In the genomic region with DNA sequence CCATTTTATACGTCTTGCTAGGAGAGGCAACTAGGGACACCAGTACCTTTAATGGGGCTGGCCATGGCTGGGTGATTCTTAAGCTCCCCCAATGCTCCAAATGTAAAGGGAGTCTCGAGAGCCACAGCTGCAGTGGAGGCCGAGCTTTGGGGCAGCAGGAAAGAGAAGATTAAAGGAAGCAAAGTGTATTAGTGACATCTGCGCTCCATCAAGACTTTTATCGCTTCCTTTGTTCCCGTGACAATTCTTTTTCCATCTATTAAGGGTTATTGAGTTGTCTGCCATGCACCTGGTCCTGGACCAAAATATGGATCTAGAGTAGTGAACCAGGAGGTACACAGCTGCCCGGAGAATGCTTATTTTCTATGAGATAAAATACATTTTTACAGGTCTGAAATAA, we compare ENCODE assay signal across 22 mouse cellular contexts.
DNase-seq lines count a peak whose midpoint lies in the region; ATAC-seq and TF ChIP-seq lines count a peak whose summit lies in the region.
"Had no signal": no experiment of that assay in that cellular context is flagged by ENCODE, and none has a peak within 500 bp of the region (broad histone marks: within the 10 kb centered on the region; RNA-seq: fewer than 3 reads in every experiment).

No protein-coding gene starts in this region.

- H3K9ac ChIP-seq in intestine, embryonic 14.5 days (ENCODE audit: low read length), result no peak overlapping the region
- H3K9ac ChIP-seq in intestine, postnatal 0 days (ENCODE audit: low read depth, low read length), result no peak overlapping the region
- H3K9ac ChIP-seq in midbrain, embryonic 14.5 days (replicated peaks; ENCODE audit: low read length), result no peak overlapping the region
- H3K9ac ChIP-seq in midbrain, postnatal 0 days (replicated peaks; ENCODE audit: low read length, poor library complexity, severe bottlenecking), result no peak overlapping the region
- H3K9ac ChIP-seq in limb, embryonic 14.5 days (ENCODE audit: low read depth, low read length, severe bottlenecking), result no peak overlapping the region
- H3K9ac ChIP-seq: heart, embryonic 13.5 days; limb, embryonic 13.5 days; liver, embryonic 14.5 days; lung, embryonic 15.5 days had no signal

- no peak overlapping the region for H3K27ac ChIP-seq in intestine, embryonic 14.5 days (ENCODE audit: low read depth)
- H3K27ac ChIP-seq in intestine, postnatal 0 days (ENCODE audit: low read depth, low read length), result no peak overlapping the region
- no peak overlapping the region for H3K27ac ChIP-seq in midbrain, embryonic 14.5 days (replicated peaks; ENCODE audit: low read depth, low read length)
- H3K27ac ChIP-seq in midbrain, postnatal 0 days (ENCODE audit: low read depth, low read length), result no peak overlapping the region
- H3K27ac ChIP-seq in embryonic facial prominence, embryonic 10.5 days (replicated peaks), result 0 out of 2 replicates have a peak overlapping the region, but pooled peaks have one; percentile 15
- no peak overlapping the region for H3K27ac ChIP-seq in limb, embryonic 14.5 days (replicated peaks; ENCODE audit: low read depth, low read length)
- H3K27ac ChIP-seq: forebrain, embryonic 10.5 days; heart, embryonic 13.5 days; left cerebral cortex, adult 2 months; liver, embryonic 14.5 days; lung, embryonic 15.5 days; midbrain, embryonic 10.5 days; stomach, postnatal 0 days had no signal

- peak; percentile 42 for DNase-seq in intestine, embryonic 14.5 days (ENCODE audit: low spot score)
- peak; percentile 31 for DNase-seq in midbrain, embryonic 14.5 days
- no peak for DNase-seq in midbrain, postnatal 0 days (ENCODE audit: low spot score)
- peak; percentile 34 for DNase-seq in embryonic facial prominence, embryonic 10.5 days (ENCODE audit: low spot score)
- DNase-seq in limb, embryonic 14.5 days (ENCODE audit: low spot score), result peak; percentile 51
- no peak for DNase-seq in left cerebral cortex, postnatal 25 days (ENCODE audit: low spot score in 2 of 2)
- DNase-seq in urinary bladder, postnatal 14 days (ENCODE audit: low spot score), result no peak
- DNase-seq: B cell, adult 2 months; cerebellum, adult 9-10 months; gastrocnemius, postnatal 10 days; heart, adult 18-20 months; layer of hippocampus, adult 9-11 months; lung, postnatal 4 days had no signal

- peaks cover 11% of the 10 kb centered on the region; the same call in 1 of the 2 replicates for H3K4me1 ChIP-seq in intestine, embryonic 14.5 days (replicated peaks; ENCODE audit: control insufficient read depth, insufficient read depth, low read length)
- no peaks in the 10 kb centered on the region for H3K4me1 ChIP-seq in intestine, postnatal 0 days (replicated peaks; ENCODE audit: control insufficient read depth, insufficient read depth, low read length)
- H3K4me1 ChIP-seq in midbrain, embryonic 14.5 days (ENCODE audit: control insufficient read depth, insufficient read depth, low read length), result peaks cover 8% of the 10 kb centered on the region
- no peaks in the 10 kb centered on the region; the same call in 1 of the 2 replicates for H3K4me1 ChIP-seq in midbrain, postnatal 0 days (ENCODE audit: insufficient read depth, low read length)
- H3K4me1 ChIP-seq in embryonic facial prominence, embryonic 10.5 days, result peaks cover 60% of the 10 kb centered on the region
- peaks cover 6% of the 10 kb centered on the region for H3K4me1 ChIP-seq in limb, embryonic 14.5 days (ENCODE audit: control insufficient read depth, insufficient read depth, low read length)

- no peak overlapping the region for H3K4me2 ChIP-seq in intestine, embryonic 14.5 days (ENCODE audit: low read length)
- H3K4me2 ChIP-seq in intestine, postnatal 0 days (replicated peaks; ENCODE audit: low read depth), result no peak overlapping the region
- no peak overlapping the region for H3K4me2 ChIP-seq in midbrain, embryonic 14.5 days (ENCODE audit: low read length)
- H3K4me2 ChIP-seq in midbrain, postnatal 0 days (ENCODE audit: low read depth, low read length, poor library complexity, severe bottlenecking), result no peak overlapping the region
- no peak overlapping the region for H3K4me2 ChIP-seq in limb, embryonic 14.5 days (replicated peaks; ENCODE audit: low read depth, low read length, severe bottlenecking)
- H3K4me2 ChIP-seq: heart, embryonic 13.5 days; limb, embryonic 13.5 days; lung, embryonic 15.5 days had no signal

- no peak overlapping the region for H3K4me3 ChIP-seq in intestine, embryonic 14.5 days (ENCODE audit: low read depth, low read length)
- no peak overlapping the region for H3K4me3 ChIP-seq in intestine, postnatal 0 days (ENCODE audit: low read depth, low read length)
- no peak overlapping the region for H3K4me3 ChIP-seq in midbrain, embryonic 14.5 days (replicated peaks; ENCODE audit: low read depth, low read length)
- H3K4me3 ChIP-seq in midbrain, postnatal 0 days (ENCODE audit: low read depth, low read length), result no peak overlapping the region
- no peak overlapping the region for H3K4me3 ChIP-seq in embryonic facial prominence, embryonic 10.5 days
- H3K4me3 ChIP-seq in limb, embryonic 14.5 days (replicated peaks; ENCODE audit: low read length), result no peak overlapping the region
- H3K4me3 ChIP-seq: forebrain, embryonic 10.5 days; heart, embryonic 13.5 days; left cerebral cortex, adult 2 months; limb, embryonic 13.5 days; lung, embryonic 15.5 days; midbrain, embryonic 10.5 days had no signal

- intact Hi-C loops in left cerebral cortex, postnatal 25 days (cut with DNase I), result no loop called here

- no peaks in the 10 kb centered on the region for H3K9me3 ChIP-seq in intestine, embryonic 14.5 days (ENCODE audit: control insufficient read depth, low read length)
- no peaks in the 10 kb centered on the region for H3K9me3 ChIP-seq in intestine, postnatal 0 days (ENCODE audit: control insufficient read depth)
- H3K9me3 ChIP-seq in midbrain, embryonic 14.5 days (ENCODE audit: control insufficient read depth, low read length), result no peaks in the 10 kb centered on the region
- no peaks in the 10 kb centered on the region for H3K9me3 ChIP-seq in midbrain, postnatal 0 days (ENCODE audit: low read length)
- no peaks in the 10 kb centered on the region for H3K9me3 ChIP-seq in embryonic facial prominence, embryonic 10.5 days
- no peaks in the 10 kb centered on the region for H3K9me3 ChIP-seq in limb, embryonic 14.5 days (ENCODE audit: control insufficient read depth, low read length)
- H3K9me3 ChIP-seq: forebrain, embryonic 10.5 days; heart, embryonic 13.5 days; limb, embryonic 13.5 days; lung, embryonic 15.5 days; midbrain, embryonic 10.5 days had no signal

- H3K36me3 ChIP-seq in intestine, embryonic 14.5 days (ENCODE audit: control insufficient read depth, insufficient read depth, low read length), result no peaks in the 10 kb centered on the region
- no peaks in the 10 kb centered on the region for H3K36me3 ChIP-seq in intestine, postnatal 0 days (ENCODE audit: control insufficient read depth, insufficient read depth)
- no peaks in the 10 kb centered on the region for H3K36me3 ChIP-seq in midbrain, embryonic 14.5 days (ENCODE audit: control insufficient read depth, insufficient read depth, low read length)
- H3K36me3 ChIP-seq in midbrain, postnatal 0 days (ENCODE audit: insufficient read depth, low read length), result no peaks in the 10 kb centered on the region
- H3K36me3 ChIP-seq in embryonic facial prominence, embryonic 10.5 days (replicated peaks), result no peaks in the 10 kb centered on the region
- no peaks in the 10 kb centered on the region for H3K36me3 ChIP-seq in limb, embryonic 14.5 days (ENCODE audit: control insufficient read depth, insufficient read depth, low read length)
- H3K36me3 ChIP-seq: forebrain, embryonic 10.5 days; heart, embryonic 13.5 days; limb, embryonic 13.5 days; lung, embryonic 15.5 days; midbrain, embryonic 10.5 days had no signal

- H3K27me3 ChIP-seq in intestine, embryonic 14.5 days (replicated peaks; ENCODE audit: control insufficient read depth, insufficient read depth, low read length), result no peaks in the 10 kb centered on the region
- no peaks in the 10 kb centered on the region for H3K27me3 ChIP-seq in intestine, postnatal 0 days (replicated peaks; ENCODE audit: control insufficient read depth, insufficient read depth, low read length)
- H3K27me3 ChIP-seq in midbrain, embryonic 14.5 days (ENCODE audit: control insufficient read depth, insufficient read depth, low read length), result no peaks in the 10 kb centered on the region
- H3K27me3 ChIP-seq in midbrain, postnatal 0 days (ENCODE audit: insufficient read depth, low read length), result no peaks in the 10 kb centered on the region
- 0 out of 2 replicates have a peak, but pooled peaks cover 4% of the 10 kb centered on the region for H3K27me3 ChIP-seq in embryonic facial prominence, embryonic 10.5 days (replicated peaks; ENCODE audit: low read depth, poor library complexity, severe bottlenecking)
- H3K27me3 ChIP-seq in limb, embryonic 14.5 days (ENCODE audit: control insufficient read depth, insufficient read depth, low read length), result no peaks in the 10 kb centered on the region
- H3K27me3 ChIP-seq: heart, embryonic 13.5 days; limb, embryonic 13.5 days; lung, embryonic 15.5 days had no signal

- no peak for TF ChIP-seq CTCF in intestine, postnatal 0 days (IDR thresholded peaks at IDR 0.05; ENCODE audit: low read depth)
- no peak for TF ChIP-seq CTCF in midbrain, postnatal 0 days (IDR thresholded peaks at IDR 0.05)

- WGBS in intestine, embryonic 14.5 days, result 42% methylated on average over 7 of the region's 7 CpGs
- 61% methylated on average over 7 of the region's 7 CpGs for WGBS in intestine, postnatal 0 days
- WGBS in midbrain, embryonic 14.5 days, result 13% methylated on average over 7 of the region's 7 CpGs
- WGBS in midbrain, postnatal 0 days, result 36% methylated on average over 7 of the region's 7 CpGs
- WGBS in embryonic facial prominence, embryonic 10.5 days, result 38% methylated on average over 7 of the region's 7 CpGs
- WGBS in limb, embryonic 14.5 days, result 13% methylated on average over 7 of the region's 7 CpGs

- ATAC-seq in intestine, embryonic 14.5 days (replicated peaks; ENCODE audit: low FRiP score, low TSS enrichment, low read depth), result no peak
- ATAC-seq in intestine, postnatal 0 days, result no peak
- ATAC-seq in midbrain, embryonic 14.5 days (ENCODE audit: low FRiP score, low TSS enrichment), result no peak
- ATAC-seq in midbrain, postnatal 0 days (ENCODE audit: low FRiP score), result no peak
- peak; percentile 47; the same call in 1 of the 2 replicates for ATAC-seq in limb, embryonic 14.5 days (ENCODE audit: low FRiP score, low read depth)

- TF ChIP-seq POLR2A in limb, embryonic 14.5 days (IDR thresholded peaks at IDR 0.05; ENCODE audit: borderline replicate concordance, extremely low read depth, insufficient read depth, insufficient read length), result no peak

Comparison
In these comparisons a context has a peak if more than half of its experiments do, and no peak if none do; other contexts are left out.
1. DNase-seq: peak in intestine, embryonic 14.5 days (single experiment), midbrain, embryonic 14.5 days (single experiment), embryonic facial prominence, embryonic 10.5 days (single experiment) and limb, embryonic 14.5 days (single experiment); none in midbrain, postnatal 0 days (single experiment), left cerebral cortex, postnatal 25 days (0 of 2) and urinary bladder, postnatal 14 days (single experiment).